22 mouse cellular contexts compared by ENCODE assay signal in the genomic region with DNA sequence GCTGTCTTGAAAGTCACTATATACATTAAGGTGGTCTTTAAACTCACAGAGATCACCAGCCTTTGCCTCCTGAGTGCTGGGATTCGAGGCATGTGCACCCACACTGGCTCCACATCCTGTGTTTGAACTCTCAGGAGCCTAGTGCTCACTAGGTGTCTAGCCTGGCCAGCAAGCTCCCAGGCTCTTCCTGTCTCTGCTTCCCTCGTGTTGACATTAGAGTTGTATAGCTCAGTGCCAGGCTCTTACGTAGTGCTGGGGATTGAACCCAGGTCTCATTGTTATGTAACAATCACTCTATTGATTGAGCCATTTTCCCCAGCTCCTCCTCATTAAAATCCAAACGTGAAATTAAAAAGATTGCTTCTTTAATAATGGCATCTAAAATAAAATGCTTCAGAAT. TPM values are rescaled to one million over a fixed set of nuclear protein-coding genes. Genes with fewer than 3 reads are reported as not detected.
DNase-seq lines count a peak whose midpoint lies in the region; ATAC-seq and TF ChIP-seq lines count a peak whose summit lies in the region.
"Had no signal": no experiment of that assay in that cellular context is flagged by ENCODE, and none has a peak within 500 bp of the region (broad histone marks: within the 10 kb centered on the region; RNA-seq: fewer than 3 reads in every experiment).

No protein-coding gene starts in this region.

- H3K9me3 ChIP-seq in heart, embryonic 10.5 days, result no peaks in the 10 kb centered on the region
- H3K9me3 ChIP-seq in neural tube, embryonic 15.5 days (replicated peaks), result no peaks in the 10 kb centered on the region
- H3K9me3 ChIP-seq: embryonic facial prominence, embryonic 13.5 days; embryonic facial prominence, embryonic 15.5 days; forebrain, embryonic 10.5 days; forebrain, embryonic 12.5 days had no signal

- peaks cover 39% of the 10 kb centered on the region for H3K36me3 ChIP-seq in heart, embryonic 10.5 days
- peaks cover 28% of the 10 kb centered on the region for H3K36me3 ChIP-seq in neural tube, embryonic 15.5 days

- ATAC-seq in granulocyte monocyte progenitor cell, adult 5-6 weeks (replicated peaks; ENCODE audit: poor library complexity, severe bottlenecking), result peak; percentile 44
- no peak for ATAC-seq in neural tube, embryonic 15.5 days (ENCODE audit: low FRiP score)
- ATAC-seq: forebrain, embryonic 14.5 days; forebrain, embryonic 16.5 days had no signal

- no peaks in the 10 kb centered on the region for H3K27me3 ChIP-seq in heart, embryonic 10.5 days (ENCODE audit: insufficient read depth, poor library complexity, severe bottlenecking)
- H3K27me3 ChIP-seq in neural tube, embryonic 15.5 days (replicated peaks), result no peaks in the 10 kb centered on the region
- H3K27me3 ChIP-seq: embryonic facial prominence, embryonic 13.5 days; embryonic facial prominence, embryonic 15.5 days; forebrain, embryonic 12.5 days had no signal

- DNase-seq in heart, adult 11 months, result peak; percentile 59
- no peak for DNase-seq in heart, embryonic 10.5 days (ENCODE audit: low spot score)
- DNase-seq in adrenal gland, adult 8-10 months, result no peak
- DNase-seq: adrenal gland, adult 2 months; adrenal gland, postnatal 14 days; adrenal gland, postnatal 36 days; cerebellum, adult 11 months; cerebellum, adult 18-20 months; cerebellum, adult 9-10 months; cerebellum, postnatal 14 days; cerebellum, postnatal 36 days; embryo, embryonic 11 days had no signal

- H3K4me3 ChIP-seq in heart, embryonic 10.5 days, result no peak overlapping the region
- H3K4me3 ChIP-seq in bone marrow, adult 2 months (replicated peaks; ENCODE audit: control insufficient read depth, low read depth, low read length), result no peak overlapping the region
- no peak overlapping the region for H3K4me3 ChIP-seq in neural tube, embryonic 15.5 days (replicated peaks)
- H3K4me3 ChIP-seq: embryonic facial prominence, embryonic 13.5 days; embryonic facial prominence, embryonic 15.5 days; erythroblast, embryonic 14.5 days; forebrain, embryonic 10.5 days; forebrain, embryonic 12.5 days had no signal

- no peak overlapping the region for H3K9ac ChIP-seq in neural tube, embryonic 15.5 days (replicated peaks)
- H3K9ac ChIP-seq: embryonic facial prominence, embryonic 13.5 days; embryonic facial prominence, embryonic 15.5 days; forebrain, embryonic 12.5 days had no signal

- no peak overlapping the region for H3K27ac ChIP-seq in heart, embryonic 10.5 days
- H3K27ac ChIP-seq in bone marrow, adult 2 months (ENCODE audit: control insufficient read depth, insufficient read depth, low read depth, low read length, poor library complexity), result peak overlapping the region; percentile 65
- no peak overlapping the region for H3K27ac ChIP-seq in neural tube, embryonic 15.5 days (replicated peaks)
- H3K27ac ChIP-seq: embryonic facial prominence, embryonic 13.5 days; embryonic facial prominence, embryonic 15.5 days; forebrain, embryonic 10.5 days; forebrain, embryonic 12.5 days had no signal

- no peak for TF ChIP-seq POLR2A in bone marrow, adult 2 months (IDR thresholded peaks at IDR 0.05; ENCODE audit: borderline replicate concordance, control insufficient read depth, low read depth, low read length)

- H3K4me1 ChIP-seq in heart, embryonic 10.5 days, result no peaks in the 10 kb centered on the region
- no peaks in the 10 kb centered on the region; the same call in 1 of the 2 replicates for H3K4me1 ChIP-seq in bone marrow, adult 2 months (ENCODE audit: control insufficient read depth, insufficient read depth, low read length)
- H3K4me1 ChIP-seq in neural tube, embryonic 15.5 days, result no peaks in the 10 kb centered on the region
- H3K4me1 ChIP-seq: embryonic facial prominence, embryonic 13.5 days; embryonic facial prominence, embryonic 15.5 days; forebrain, embryonic 10.5 days; forebrain, embryonic 12.5 days had no signal

- no peak overlapping the region for H3K4me2 ChIP-seq in neural tube, embryonic 15.5 days
- H3K4me2 ChIP-seq: embryonic facial prominence, embryonic 13.5 days; embryonic facial prominence, embryonic 15.5 days; forebrain, embryonic 12.5 days had no signal

- WGBS in heart, embryonic 10.5 days, result 74% methylated on average over 4 of the region's 4 CpGs
- WGBS in bone marrow, adult 2 months, result 46% methylated on average over 4 of the region's 4 CpGs
- WGBS in neural tube, embryonic 15.5 days, result 81% methylated on average over 4 of the region's 4 CpGs

- no peak for TF ChIP-seq CTCF in bone marrow, adult 2 months (IDR thresholded peaks at IDR 0.05; ENCODE audit: control insufficient read depth, insufficient read depth, low read length)

RNA-seq across cellular contexts. Expression of a gene that starts 18.8 kb away (rescaled TPM):
- 54.4 and 62.4 TPM in 2 replicates for polyA plus RNA-seq in heart, embryonic 10.5 days (2016; fragmentation: Nextera tagmentation; extraction: Ambion mirVana)
- 61.2 and 113 TPM in 2 replicates for polyA plus RNA-seq in bone marrow, adult 2 months (2011; ENCODE audit: insufficient read depth, insufficient read length, low replicate concordance, missing spikeins)
- 101 and 106 TPM in 2 replicates for total RNA-seq in granulocyte monocyte progenitor cell, adult 5-6 weeks (2014; fragmentation: Nextera tagmentation)
- 88.4 and 119 TPM in 2 replicates for total RNA-seq in granulocyte monocyte progenitor cell, adult 5-6 weeks (2017)
- polyA plus RNA-seq in neural tube, embryonic 15.5 days (2015; fragmentation: Nextera tagmentation; extraction: Ambion mirVana), result 70.7 and 75.1 TPM in 2 replicates
- total RNA-seq in adrenal gland, adult 8-10 months (2022), result 100 to 1,000 TPM; 109 to 148 (median 123) TPM
